Mouse (Mus musculus) embryonic facial prominence, embryonic 15.5 days (tissue): ENCODE measurements around the gene Ctnnbip1. TPM values are rescaled to one million over a fixed set of nuclear protein-coding genes. Genes with fewer than 3 reads are reported as not detected.
A peak's percentile ranks its signal among the peaks of the same experiment; 100 is the strongest.
"Not testable (repeated sequence)": the region's sequence is repeated elsewhere in the genome, so short reads cannot be mapped to it uniquely, and the experiment has no call there.

ENCODE experiments used
- ATAC-seq: fragments of 200-750 bp; cut with Nextera tagmentation; 2 replicates; pipeline ENCODE4 v1.8.0; 2017; ENCODE audit warnings: low read depth, moderate TSS enrichment; ENCODE audit not compliant: insufficient number of reproducible peaks, low FRiP score, low TSS enrichment
- H3K27ac ChIP-seq: fragments of 300-500 bp; sonication (generic); replicated peaks from 2 replicates; pipeline ENCODE4 v1.5.1; 2015; ENCODE audit warnings: mild to moderate bottlenecking, inconsistent platforms
- H3K27me3 ChIP-seq: fragments of 300-500 bp; sonication (generic); 2 replicates; pipeline ENCODE4 v1.6.1; 2015; ENCODE audit warnings: inconsistent platforms
- H3K36me3 ChIP-seq: fragments of 300-500 bp; sonication (generic); 2 replicates; pipeline ENCODE4 v1.6.1; 2015; ENCODE audit warnings: mild to moderate bottlenecking, inconsistent platforms
- H3K4me1 ChIP-seq: fragments of 300-500 bp; sonication (generic); 2 replicates; pipeline ENCODE4 v1.6.1; 2015; ENCODE audit warnings: inconsistent platforms
- H3K4me2 ChIP-seq: fragments of 300-500 bp; sonication (generic); replicated peaks from 2 replicates; pipeline ENCODE4 v1.6.1; 2015; ENCODE audit warnings: mild to moderate bottlenecking, inconsistent platforms
- H3K4me3 ChIP-seq: fragments of 300-500 bp; sonication (generic); replicated peaks from 2 replicates; pipeline ENCODE4 v1.5.1; 2015; ENCODE audit warnings: mild to moderate bottlenecking, inconsistent platforms
- H3K9ac ChIP-seq: fragments of 300-500 bp; sonication (generic); 2 replicates; pipeline ENCODE4 v1.6.1; 2015; ENCODE audit warnings: inconsistent platforms
- H3K9me3 ChIP-seq: fragments of 300-500 bp; sonication (generic); replicated peaks from 2 replicates; pipeline ENCODE4 v1.6.1; 2016; ENCODE audit warnings: inconsistent platforms
- WGBS: fragments of 180-500 bp; shearing (Covaris S2); methylation state at CpG from one replicate; pipeline ENCODE4 v1.1.7; 2015; 5-methylcytosine and 5-hydroxymethylcytosine counted together
- microRNA-seq: library from miRNA; unstranded; fragments of <30 nt; microRNA quantifications from one replicate; pipeline ENCODE4, GENCODE M21; 2016; ENCODE audit warnings: borderline number of aligned reads
- polyA plus RNA-seq: library from polyadenylated mRNA; unstranded; fragments of >200 nt; fragmentation: Nextera tagmentation; extraction: Ambion mirVana; gene quantifications from 2 replicates; pipeline ENCODE4 v1.2.1, GENCODE M21; 2015

The Ctnnbip1 gene
- polyA plus RNA-seq, 1 experiment from 2014 or later: 72.7 TPM

DNA sequence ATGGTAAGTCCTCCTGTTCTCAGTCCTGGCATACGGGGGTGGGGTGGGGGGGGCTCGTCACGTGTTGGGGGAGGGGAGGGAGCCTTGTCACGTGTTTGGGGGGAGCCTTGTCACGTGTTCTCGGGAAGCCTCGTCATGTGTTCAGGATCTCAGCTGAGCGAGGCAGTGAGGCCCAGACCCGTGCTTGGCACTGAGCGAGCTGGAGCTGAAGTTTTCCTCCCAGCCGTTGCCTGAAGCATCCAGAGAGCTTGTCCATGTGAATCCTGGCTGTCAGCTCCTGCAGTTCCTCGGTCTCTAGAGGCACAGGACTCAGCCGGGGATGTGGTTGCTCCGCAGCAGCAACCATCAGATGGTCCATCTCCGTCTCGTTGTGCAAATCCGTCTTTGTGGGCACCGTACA, 88.0 kb downstream of the Ctnnbip1 start:
- no peaks in the 10 kb centered on the region for H3K27me3 ChIP-seq
- H3K4me1 ChIP-seq: peaks cover 35% of the 10 kb centered on the region
- H3K36me3 ChIP-seq: no peaks in the 10 kb centered on the region
- no peak overlapping the region for H3K9ac ChIP-seq
- no peak overlapping the region for H3K4me3 ChIP-seq
- no peak for ATAC-seq
- 65% methylated on average over 18 of the region's 18 CpGs for WGBS
- no peak overlapping the region for H3K4me2 ChIP-seq
- no peaks in the 10 kb centered on the region for H3K9me3 ChIP-seq
- no peak overlapping the region for H3K27ac ChIP-seq

DNA sequence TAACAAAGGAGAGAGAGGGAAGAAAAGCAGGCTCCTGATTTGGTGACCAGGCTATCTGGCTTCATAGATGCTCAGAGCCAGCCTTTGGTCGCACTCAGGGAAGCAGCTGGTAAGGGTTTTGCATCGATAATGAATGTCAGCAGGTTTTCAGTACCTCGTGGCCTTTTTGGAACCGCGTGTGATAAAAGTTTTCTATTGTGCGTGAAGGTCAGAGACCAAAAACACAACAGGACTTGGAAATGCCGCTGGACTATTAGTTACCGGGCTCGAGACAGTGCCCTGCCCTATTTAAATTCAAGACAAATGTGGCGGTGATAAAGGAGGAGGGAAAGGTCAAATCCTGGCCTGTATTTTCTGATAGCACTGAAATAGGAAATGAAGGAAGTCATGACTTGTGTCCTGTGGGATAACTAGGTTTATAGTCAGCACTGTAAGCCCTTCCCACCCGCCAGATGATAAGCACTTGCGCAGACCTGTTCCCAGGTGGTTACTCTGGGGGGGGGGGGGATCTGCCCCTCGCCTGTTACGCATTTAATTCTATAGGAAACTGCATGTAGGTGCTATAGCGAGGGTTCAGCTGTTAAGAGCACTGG, 88.8 kb downstream of the Ctnnbip1 start:
- Histone ChIP-seq H3K27ac (no peak overlapping the region), H3K27me3 (no peaks in the 10 kb centered on the region), H3K9ac (no peak overlapping the region), H3K36me3 (no peaks in the 10 kb centered on the region), H3K9me3 (no peaks in the 10 kb centered on the region), H3K4me1 (peaks cover 32% of the 10 kb centered on the region), H3K4me2 (peak overlapping the region; percentile 21; the same call in 1 of the 2 replicates), H3K4me3 (no peak overlapping the region)
- WGBS: 59% methylated on average over 15 of the region's 15 CpGs
- ATAC-seq: no peak

DNA sequence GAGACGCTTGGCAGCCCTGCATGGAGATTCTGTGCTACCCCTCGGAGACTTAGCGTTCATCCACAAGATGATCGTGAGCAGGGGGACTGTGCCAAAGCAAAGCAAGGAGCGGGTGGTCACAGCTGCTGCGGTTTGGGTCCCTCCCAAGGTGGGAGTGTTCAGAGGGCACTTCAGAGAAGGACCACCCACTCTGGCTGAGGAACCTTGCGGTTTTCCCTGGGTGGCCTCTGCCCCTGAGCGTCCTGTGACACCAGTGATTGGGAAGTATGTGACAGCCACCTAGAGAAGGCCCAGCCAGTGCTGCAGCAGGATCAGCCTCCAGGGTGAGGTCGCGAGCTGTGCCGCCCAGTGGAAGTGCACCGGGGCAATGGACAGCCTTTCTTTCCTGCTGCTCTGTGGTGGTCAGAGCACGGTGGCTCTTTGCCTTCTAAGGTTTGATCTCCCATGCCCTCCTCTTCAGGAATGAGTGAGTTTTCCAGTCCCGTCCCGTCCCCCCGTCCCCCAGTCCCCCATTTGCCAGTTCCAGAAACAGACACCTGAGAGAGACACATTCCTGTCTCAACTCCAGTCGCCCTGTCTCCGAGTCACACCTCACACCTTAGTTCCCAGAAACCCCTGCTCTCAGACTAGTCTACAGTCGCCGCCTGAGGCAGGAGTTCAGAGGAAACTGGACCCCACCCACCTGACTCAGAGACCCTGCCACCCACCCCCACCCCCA, 89.7 kb downstream of the Ctnnbip1 start:
- WGBS: 42% methylated on average over 20 of the region's 20 CpGs

DNA sequence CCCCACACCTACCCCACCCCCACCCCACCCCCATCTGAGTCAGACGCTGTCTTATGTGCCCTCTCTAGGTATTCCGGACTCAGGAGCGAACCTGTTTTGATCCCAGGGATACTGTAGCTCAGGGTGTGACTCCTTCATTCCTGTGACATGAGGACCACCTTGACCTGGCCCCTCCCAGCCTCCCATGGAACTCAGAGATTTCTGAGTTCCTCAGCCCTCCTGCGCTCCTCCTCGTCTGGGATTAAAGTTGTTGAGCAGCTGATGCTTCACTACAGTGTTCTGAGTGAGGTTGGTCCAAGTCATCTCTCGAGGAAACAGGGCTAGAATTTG, 90.2 kb downstream of the Ctnnbip1 start:
- no peaks in the 10 kb centered on the region for H3K27me3 ChIP-seq
- no peaks in the 10 kb centered on the region for H3K36me3 ChIP-seq
- H3K4me1 ChIP-seq: peaks cover 27% of the 10 kb centered on the region
- no peak overlapping the region for H3K9ac ChIP-seq
- peak; percentile 48; the same call in 1 of the 2 replicates for ATAC-seq
- H3K4me2 ChIP-seq: no peak overlapping the region
- no peak overlapping the region for H3K4me3 ChIP-seq
- H3K27ac ChIP-seq: no peak overlapping the region
- H3K9me3 ChIP-seq: no peaks in the 10 kb centered on the region
- WGBS: 72% methylated on average over 6 of the region's 6 CpGs

More for the DNA sequence above, 89.7 kb downstream of the Ctnnbip1 start:
- no peak overlapping the region for H3K4me3 ChIP-seq
- no peaks in the 10 kb centered on the region for H3K27me3 ChIP-seq
- ATAC-seq: peak; percentile 31; the same call in 1 of the 2 replicates
- no peak overlapping the region for H3K27ac ChIP-seq
- H3K4me2 ChIP-seq: peak overlapping the region; percentile 21
- H3K36me3 ChIP-seq: no peaks in the 10 kb centered on the region
- H3K9me3 ChIP-seq: no peaks in the 10 kb centered on the region
- H3K9ac ChIP-seq: no peak overlapping the region
- H3K4me1 ChIP-seq: peaks cover 27% of the 10 kb centered on the region

DNA sequence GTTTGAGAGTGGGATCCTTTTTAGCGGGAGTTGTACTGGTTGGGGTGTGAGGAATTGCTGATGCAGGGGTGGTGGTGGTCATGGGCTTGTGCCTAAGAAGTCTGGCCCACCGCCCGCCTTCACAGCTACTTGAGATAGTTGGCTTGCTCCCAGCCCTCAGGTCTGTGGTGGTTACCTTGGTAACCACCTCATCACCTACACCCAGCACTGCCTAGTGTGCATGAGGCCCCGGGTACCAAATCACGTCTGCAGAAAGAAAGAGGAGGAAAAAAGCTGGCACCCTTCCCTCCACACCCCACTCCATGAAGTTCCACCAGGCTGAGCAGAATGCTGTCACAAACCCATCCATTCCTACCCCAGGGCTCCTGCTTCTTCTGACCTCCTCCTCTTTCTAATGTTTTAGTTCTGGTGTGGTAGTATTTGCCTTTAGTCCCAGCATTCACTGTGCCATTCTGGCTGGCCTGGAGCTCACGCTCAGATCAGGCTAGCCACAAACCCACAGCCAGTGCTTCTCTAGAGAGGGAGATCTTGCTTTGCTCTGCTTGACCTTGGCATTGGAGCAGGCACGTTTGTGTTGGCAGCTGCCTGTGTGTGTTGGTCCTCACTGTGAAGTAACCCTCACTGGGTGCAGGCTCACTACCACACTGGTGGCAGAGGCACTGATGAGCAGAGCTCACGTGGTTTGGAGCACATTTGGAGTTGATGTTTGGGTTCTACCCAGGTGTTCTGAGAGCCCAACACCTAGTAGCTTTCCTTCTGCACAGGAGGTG, 91.4 kb downstream of the Ctnnbip1 start:
- WGBS: 65% methylated on average over 8 of the region's 8 CpGs
- Histone ChIP-seq H3K4me2 (no peak overlapping the region), H3K36me3 (peaks cover 5% of the 10 kb centered on the region; the same call in 1 of the 2 replicates), H3K9ac (no peak overlapping the region), H3K27me3 (no peaks in the 10 kb centered on the region), H3K27ac (no peak overlapping the region), H3K4me3 (no peak overlapping the region), H3K4me1 (peaks cover 27% of the 10 kb centered on the region), H3K9me3 (no peaks in the 10 kb centered on the region)
- ATAC-seq: no peak

DNA sequence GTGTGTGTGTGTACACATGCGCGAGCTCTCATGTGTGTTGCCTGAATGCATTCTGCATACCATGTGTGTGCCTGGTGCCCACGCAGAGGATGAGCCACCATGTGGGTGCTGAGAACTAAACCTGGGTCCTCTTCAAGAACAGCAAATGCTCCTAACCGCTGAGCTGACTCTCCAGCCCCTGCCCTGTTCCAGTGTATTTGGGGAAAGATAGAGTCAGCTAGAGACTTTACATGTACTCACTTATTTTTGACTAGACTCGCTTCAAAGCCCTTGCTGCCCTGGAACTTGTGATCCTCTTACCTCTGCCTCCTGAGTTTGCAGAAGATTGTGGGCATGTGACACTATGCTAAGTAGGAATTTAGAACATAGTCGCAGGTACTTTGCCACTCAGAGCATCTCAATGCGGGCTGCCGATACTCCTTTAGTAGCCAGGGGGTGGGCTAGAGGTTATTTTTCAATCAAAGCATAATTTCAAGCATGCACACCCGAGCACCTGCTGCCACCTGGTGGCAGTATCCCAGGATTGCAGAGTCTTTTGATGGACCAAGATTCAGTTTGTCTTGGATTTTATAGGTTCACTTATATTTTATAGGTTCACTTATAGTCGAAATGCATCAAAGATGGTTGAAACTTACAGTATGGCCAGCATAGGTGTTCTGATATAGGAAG, 93.5 kb downstream of the Ctnnbip1 start:
- Histone ChIP-seq H3K36me3 (peaks cover 17% of the 10 kb centered on the region; the same call in 1 of the 2 replicates), H3K9me3 (no peaks in the 10 kb centered on the region), H3K4me2 (no peak overlapping the region), H3K4me3 (no peak overlapping the region), H3K4me1 (peaks cover 24% of the 10 kb centered on the region), H3K27ac (no peak overlapping the region), H3K27me3 (no peaks in the 10 kb centered on the region), H3K9ac (no peak overlapping the region)
- WGBS: 47% methylated on average over 10 of the region's 10 CpGs
- no peak for ATAC-seq

DNA sequence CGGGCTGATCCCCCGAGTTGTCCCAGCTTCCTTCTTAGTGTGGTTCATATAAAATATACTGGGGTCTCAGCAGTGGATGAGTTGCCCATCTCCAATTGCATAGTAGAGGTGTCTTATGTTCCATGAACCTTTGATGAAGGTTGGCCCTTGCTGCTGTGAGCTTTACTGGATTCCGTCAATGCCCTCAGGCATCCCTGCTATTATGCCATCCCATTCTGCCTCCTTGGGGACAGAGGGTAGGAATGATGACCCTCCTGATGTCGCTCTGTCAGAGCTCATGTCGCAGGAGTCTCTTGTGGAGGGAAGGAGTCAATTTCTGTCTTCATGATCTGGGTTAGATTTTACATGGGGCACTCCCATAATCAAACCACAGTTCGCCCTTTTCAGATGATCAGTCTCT, 95.5 kb downstream of the Ctnnbip1 start:
- H3K36me3 ChIP-seq: peaks cover 17% of the 10 kb centered on the region; the same call in 1 of the 2 replicates
- 0 out of 2 replicates have a peak, but pooled peaks have one; percentile 63 for ATAC-seq
- not testable (repeated sequence) for H3K4me3 ChIP-seq, H3K4me2 ChIP-seq, H3K27ac ChIP-seq, H3K9ac ChIP-seq, H3K4me1 ChIP-seq, H3K27me3 ChIP-seq, H3K9me3 ChIP-seq
- 60% methylated on average over 6 of the region's 6 CpGs for WGBS

DNA sequence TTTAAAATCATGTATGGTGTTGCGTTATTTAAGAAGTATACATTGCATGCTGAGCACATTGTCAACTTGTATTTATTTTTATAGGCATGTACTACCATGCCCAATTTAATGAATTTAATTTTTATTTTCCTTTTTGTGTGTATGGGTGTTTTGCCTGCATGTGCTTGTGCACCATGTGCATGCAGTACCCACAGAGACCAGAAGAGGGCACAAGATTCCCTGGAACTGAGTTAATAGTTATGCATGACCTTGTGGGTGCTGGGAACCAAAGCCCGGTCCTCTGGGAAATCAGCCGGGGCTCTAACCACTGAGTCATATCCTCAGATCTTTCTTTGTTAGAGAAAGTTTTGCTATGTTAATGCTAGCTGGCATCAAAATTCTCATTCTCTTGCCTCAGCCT, 96.8 kb downstream of the Ctnnbip1 start:
- no peak overlapping the region for H3K4me3 ChIP-seq
- no peak overlapping the region for H3K4me2 ChIP-seq
- no peak for ATAC-seq
- WGBS: 95% methylated on average over 3 of the region's 3 CpGs
- H3K4me1 ChIP-seq: no peaks in the 10 kb centered on the region
- H3K27ac ChIP-seq: no peak overlapping the region
- H3K9me3 ChIP-seq: no peaks in the 10 kb centered on the region
- H3K9ac ChIP-seq: no peak overlapping the region
- no peaks in the 10 kb centered on the region for H3K27me3 ChIP-seq
- H3K36me3 ChIP-seq: peaks cover 17% of the 10 kb centered on the region; the same call in 1 of the 2 replicates

Small RNA genes within 50 kb of the gene (microRNA-seq; reads per million reads assigned to microRNA genes)
- 0.69 reads per million for gene Mir5616

Other genes with a start within 250 kb of the Ctnnbip1 start
- 41.2 and 48.8 TPM in 2 replicates for gene Kif1b, start 210.5 kb upstream of the Ctnnbip1 start, polyA plus RNA-seq
- gene Ube4b, start 91.5 kb upstream of the Ctnnbip1 start, polyA plus RNA-seq: 42.5 and 45.8 TPM in 2 replicates
- 0.77 and 1.6 TPM in 2 replicates for gene Rbp7, start 63.3 kb upstream of the Ctnnbip1 start, polyA plus RNA-seq
- 0.28 and 0.39 TPM in 2 replicates for gene Tmem274, start 40.9 kb upstream of the Ctnnbip1 start, polyA plus RNA-seq
- gene Nmnat1, start 33.0 kb upstream of the Ctnnbip1 start, polyA plus RNA-seq: 10.9 and 12.1 TPM in 2 replicates
- 46.2 and 46.8 TPM in 2 replicates for gene Lzic, start 33.0 kb upstream of the Ctnnbip1 start, polyA plus RNA-seq
- gene Clstn1, start 68.2 kb downstream of the Ctnnbip1 start, polyA plus RNA-seq: 64.5 and 71.4 TPM in 2 replicates
- gene Pik3cd, start 184.3 kb downstream of the Ctnnbip1 start, polyA plus RNA-seq: 5.0 and 5.9 TPM in 2 replicates
- 27.7 and 28.8 TPM in 2 replicates for gene Tmem201, start 219.8 kb downstream of the Ctnnbip1 start, polyA plus RNA-seq